Mouse (Mus musculus) liver, embryonic 14.5 days (tissue): ENCODE results near the gene Ank2.

Experiments
- CTCF ChIP-seq: IDR thresholded peaks from 2 replicates; pipeline ENCODE4 v1.5.1; 2016; ENCODE audit warnings: antibody characterized with exemption, low read depth, control low read depth
- EP300 ChIP-seq: IDR thresholded peaks from 2 replicates; pipeline ENCODE4 v1.6.1; 2016; ENCODE audit warnings: antibody characterized with exemption, low read depth

DNA sequence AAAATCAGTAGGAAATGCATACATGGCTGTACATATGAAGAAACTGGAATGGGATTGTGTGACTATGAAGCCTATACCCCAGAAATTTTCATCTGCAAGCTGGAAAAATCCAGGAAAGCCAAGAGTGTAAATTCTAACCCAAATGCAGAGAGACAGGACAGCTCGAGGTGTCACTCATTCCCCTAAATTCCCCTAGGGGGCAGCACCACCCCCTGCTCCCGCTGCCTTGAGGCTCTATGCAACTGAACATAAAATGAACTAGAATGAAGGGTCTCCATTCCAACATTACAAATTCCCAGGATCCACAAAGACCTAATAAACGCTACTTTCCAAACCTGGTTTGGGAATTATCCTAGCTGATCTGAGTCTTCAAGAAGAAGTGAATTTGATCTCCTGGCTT, 48.1 kb downstream of the Ank2 start:
- TF ChIP-seq CTCF (peak; percentile 83), EP300 (no peak)
